8 mouse cellular contexts compared by ENCODE assay signal in genomic region chr12:16800959-16801315, GRCm38 (mm10). TPM values are rescaled to one million over a fixed set of nuclear protein-coding genes. Genes with fewer than 3 reads are reported as not detected.
DNase-seq lines count a peak whose midpoint lies in the region; ATAC-seq and TF ChIP-seq lines count a peak whose summit lies in the region.

No protein-coding gene starts in this region.

- H3K4me1 ChIP-seq in ES-Bruce4 (ENCODE audit: control insufficient read depth, insufficient read depth, low read length) = no peaks in the 10 kb centered on the region
- peaks cover 16% of the 10 kb centered on the region for H3K4me1 ChIP-seq in megakaryocyte, embryonic 14.5 days

- H3K4me3 ChIP-seq in ES-Bruce4 (ENCODE audit: low read depth, low read length) = peak overlapping the region; percentile 92
- peak overlapping the region; percentile 18 for H3K4me3 ChIP-seq in megakaryocyte, embryonic 14.5 days (replicated peaks)

- no peaks in the 10 kb centered on the region for H3K36me3 ChIP-seq in ES-Bruce4 (ENCODE audit: control insufficient read depth, insufficient read depth, low read length, poor library complexity, severe bottlenecking)
- no peaks in the 10 kb centered on the region for H3K36me3 ChIP-seq in megakaryocyte, embryonic 14.5 days (replicated peaks; ENCODE audit: low read length)

- no peak for TF ChIP-seq CTCF in ES-Bruce4 (IDR thresholded peaks at IDR 0.05; ENCODE audit: low read depth, low read length)

- no peak overlapping the region for H3K27ac ChIP-seq in ES-Bruce4 (ENCODE audit: insufficient read depth, low read length)

- H3K9me3 ChIP-seq in ES-Bruce4 (replicated peaks; ENCODE audit: control insufficient read depth, insufficient read depth, low read length, poor library complexity, severe bottlenecking) = no peaks in the 10 kb centered on the region
- H3K9me3 ChIP-seq in megakaryocyte, embryonic 14.5 days = no peaks in the 10 kb centered on the region

- DNase-seq in embryo, embryonic 10 days (ENCODE audit: low spot score) = peak; percentile 78
- DNase-seq in embryo, embryonic 9.5 days (ENCODE audit: extremely low spot score) = no peak
- DNase-seq in frontal cortex, postnatal 25 days (ENCODE audit: low spot score in 2 of 2) = no peak
- DNase-seq in thymus, postnatal 36 days = no peak

- peak overlapping the region; percentile 63 for H3K9ac ChIP-seq in ES-Bruce4 (ENCODE audit: low read depth, poor library complexity, severe bottlenecking)

- no peak for TF ChIP-seq POLR2A in ES-Bruce4 (IDR thresholded peaks at IDR 0.05; ENCODE audit: insufficient read depth, low read length)

- 0 out of 2 replicates have a peak, but pooled peaks cover under 1% of the 10 kb centered on the region for H3K27me3 ChIP-seq in ES-Bruce4 (ENCODE audit: control insufficient read depth, insufficient read depth, low read length, poor library complexity, severe bottlenecking)
- peaks cover 63% of the 10 kb centered on the region for H3K27me3 ChIP-seq in megakaryocyte, embryonic 14.5 days (replicated peaks)

- no peak for TF ChIP-seq EP300 in ES-Bruce4 (IDR thresholded peaks at IDR 0.05; ENCODE audit: insufficient read depth, low read depth, low read length)

- ATAC-seq in hematopoietic stem cell, adult 5-6 weeks (replicated peaks in 1 of 2; ENCODE audit: insufficient read depth in 1 of 2, low FRiP score in 2 of 2, low TSS enrichment in 1 of 2, low read depth in 1 of 2, poor library complexity in 2 of 2, severe bottlenecking in 2 of 2) = peak; percentile 35 to 74; a peak in 2 of 4 replicates
- ATAC-seq in inflammation-experienced regulatory T-cells, adult 6 months = no peak

RNA-seq across cellular contexts. Expression of gene Greb1, which starts 0.3 kb away (rescaled TPM):
- polyA plus RNA-seq in ES-Bruce4 (2011; ENCODE audit: insufficient read depth, insufficient read length, low read depth, missing spikeins) = 10.2 and 11.5 TPM in 2 replicates
- not detected in 2 replicates for total RNA-seq in hematopoietic stem cell, adult 5-6 weeks (2017)
- 0.02 TPM in 1 of 2 replicates, not detected in the other for polyA plus RNA-seq in megakaryocyte, embryonic 14.5 days (2012; ENCODE audit: insufficient read depth, low replicate concordance)
- 1 to 10 TPM in 1 of 3 experiments, under 1 TPM in 1, not detected in 1; 0.36 to 1.1 TPM for polyA plus RNA-seq in inflammation-experienced regulatory T-cells, adult 6 months (2017; shearing (Covaris generic))

RNA-seq across cellular contexts. Expression of gene E2f6, which starts 9.8 kb away (rescaled TPM):
- polyA plus RNA-seq in ES-Bruce4 (2011; ENCODE audit: insufficient read depth, insufficient read length, low read depth, missing spikeins) = 22.2 and 25.4 TPM in 2 replicates
- 39.3 and 63.5 TPM in 2 replicates for total RNA-seq in hematopoietic stem cell, adult 5-6 weeks (2017)
- 1.6 and 3.8 TPM in 2 replicates for polyA plus RNA-seq in megakaryocyte, embryonic 14.5 days (2012; ENCODE audit: insufficient read depth, low replicate concordance)
- 1 to 10 TPM; 3.0 to 5.1 (median 5.0) TPM for polyA plus RNA-seq in inflammation-experienced regulatory T-cells, adult 6 months (2017; shearing (Covaris generic))
